Mouse (Mus musculus) MEL (cell line): ENCODE results near the gene Tbc1d2.
A peak's percentile ranks its signal among the peaks of the same experiment; 100 is the strongest.

ENCODE experiments used
- CTCF ChIP-seq, 3 experiments: IDR thresholded peaks in 2 of 3; conservative IDR thresholded peaks in 1 of 3; 2 replicates each; pipeline ENCODE4 v1.5.1; 2011 to 2012; ENCODE audit warnings: low read length in 3 of 3, low read depth in 2 of 3, mild to moderate bottlenecking in 2 of 3, improper control_type of control experiment in 1 of 3, inconsistent platforms in 1 of 3, mixed read lengths in 1 of 3, moderate library complexity in 1 of 3; ENCODE audit not compliant: control insufficient read depth in 1 of 3, insufficient read depth in 1 of 3, poor library complexity in 1 of 3, severe bottlenecking in 1 of 3
- POLR2A ChIP-seq, 2 experiments: IDR thresholded peaks; 2 replicates each; pipeline ENCODE4 v1.6.1; 2011 to 2012; ENCODE audit warnings: low read length in 2 of 2, mild to moderate bottlenecking in 2 of 2, control low read depth in 1 of 2, improper control_type of control experiment in 1 of 2, low read depth in 1 of 2, moderate library complexity in 1 of 2; ENCODE audit not compliant: control insufficient read depth in 1 of 2, insufficient read depth in 1 of 2, poor library complexity in 1 of 2
- USF2 ChIP-seq, 2 experiments: IDR thresholded peaks; 2 replicates each; pipeline ENCODE4 v1.6.1; 2011 to 2012; ENCODE audit warnings: improper control_type of control experiment in 2 of 2, low read length in 2 of 2, borderline replicate concordance in 1 of 2, inconsistent platforms in 1 of 2, low read depth in 1 of 2, mild to moderate bottlenecking in 1 of 2; ENCODE audit not compliant: insufficient read depth in 1 of 2

DNA sequence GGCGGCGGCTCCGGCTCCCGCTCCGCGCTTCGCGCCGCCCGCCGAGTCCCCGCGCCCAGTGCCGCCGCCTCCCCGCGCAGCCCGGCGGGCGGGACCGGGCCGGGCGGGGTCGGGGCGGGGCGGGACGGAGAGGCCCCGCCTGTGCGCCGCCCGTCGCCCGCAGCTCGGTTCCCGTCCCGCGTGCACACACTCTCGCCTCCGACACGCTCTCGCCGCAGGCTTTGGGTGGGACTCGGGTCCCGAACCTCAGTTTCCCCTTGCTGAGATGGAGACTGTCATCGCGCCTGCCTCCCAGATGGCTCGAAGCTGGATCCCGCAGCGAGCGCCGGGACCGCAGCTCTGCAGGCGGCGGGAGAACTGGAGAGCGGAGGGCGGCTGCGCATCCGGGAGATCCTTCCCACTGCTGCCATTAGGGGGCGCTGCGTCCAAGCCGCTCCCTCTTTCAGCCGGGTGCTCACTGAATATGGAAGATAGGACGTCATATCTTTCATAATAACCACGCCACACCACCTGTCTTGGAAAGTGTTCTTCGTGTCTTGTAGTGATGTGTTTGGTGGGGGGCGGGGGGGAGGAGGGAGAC lies 48.1 kb downstream of the Tbc1d2 start, which contains the start of gene Coro2a:
- TF ChIP-seq USF2 (IDR thresholded peaks at IDR 0.05; ENCODE audit: borderline replicate concordance in 1 of 2, insufficient read depth in 1 of 2, low read depth in 1 of 2, low read length in 2 of 2) (no peak), CTCF (IDR thresholded peaks at IDR 0.05 in 2 of 3, conservative IDR thresholded peaks at IDR 0.05 in 1 of 3; ENCODE audit: control insufficient read depth in 1 of 3, insufficient read depth in 1 of 3, low read depth in 2 of 3, low read length in 3 of 3, poor library complexity in 1 of 3, severe bottlenecking in 1 of 3) (peak; percentile 78 to 93 (median 89)), POLR2A (IDR thresholded peaks at IDR 0.05; ENCODE audit: control insufficient read depth in 1 of 2, insufficient read depth in 1 of 2, low read depth in 1 of 2, low read length in 2 of 2, poor library complexity in 1 of 2) (peak; percentile 28 to 44; a peak in 1 of 4 replicates)
